Mouse (Mus musculus): ENCODE results near the gene Tspan1.

DNA sequence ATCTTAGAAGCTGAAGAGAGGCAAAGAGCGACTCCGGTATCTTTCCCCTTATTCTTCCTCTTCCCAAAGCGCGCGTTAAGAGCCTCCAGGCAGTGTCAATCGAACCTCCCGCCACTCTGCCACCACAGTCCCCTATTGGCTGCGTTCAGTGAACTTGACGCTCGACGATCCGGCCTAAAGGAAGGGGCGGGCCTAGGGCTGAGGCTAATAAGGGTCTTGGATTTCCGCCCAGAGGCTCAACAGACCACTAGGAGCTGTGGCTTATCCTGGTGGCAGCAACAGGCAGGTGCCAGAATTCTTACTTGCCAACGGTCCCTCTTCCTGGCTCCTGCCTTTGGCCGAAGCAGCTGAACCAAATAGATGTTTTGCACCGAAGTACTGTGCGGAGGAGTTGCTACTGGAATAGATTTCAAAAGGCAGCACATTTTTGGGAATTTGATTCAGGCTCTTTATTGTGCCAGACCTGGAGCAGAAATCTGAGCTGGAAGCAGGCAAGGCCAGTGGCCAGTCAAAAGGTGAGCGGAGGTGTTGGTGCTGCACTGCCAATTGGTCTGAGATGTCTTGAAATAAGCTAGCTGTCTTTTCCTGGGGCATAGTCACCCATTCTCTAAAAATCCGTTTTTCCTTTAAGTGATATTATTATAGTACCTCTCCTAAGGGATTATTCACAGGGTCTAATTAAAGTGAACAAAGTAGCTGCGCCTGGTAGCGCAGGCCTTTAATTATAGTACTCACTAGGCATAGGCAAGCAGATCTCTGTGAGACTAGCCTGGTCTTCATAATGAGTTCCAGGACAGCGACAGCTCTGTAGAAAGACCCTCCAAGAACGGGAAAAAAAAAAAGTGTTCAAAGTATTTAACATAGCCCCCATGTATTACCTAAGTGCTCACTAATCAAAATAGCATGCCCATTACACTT is 43.5 kb downstream of the Tspan1 start, which contains the start of the genes Rad54l and Pomgnt1:
- TF ChIP-seq CTCF (IDR thresholded peaks at IDR 0.05; ENCODE audit: extremely low read depth, insufficient read length, insufficient replicate concordance, low read depth, low read length) (no peak), POLR2A (IDR thresholded peaks at IDR 0.05; ENCODE audit: low read depth, low read length) (no peak; the same call in 1 of the 2 replicates)

Data from small intestine, adult 2 months (tissue).